Comparison of ENCODE assay signal across 9 mouse cellular contexts in the genomic region with DNA sequence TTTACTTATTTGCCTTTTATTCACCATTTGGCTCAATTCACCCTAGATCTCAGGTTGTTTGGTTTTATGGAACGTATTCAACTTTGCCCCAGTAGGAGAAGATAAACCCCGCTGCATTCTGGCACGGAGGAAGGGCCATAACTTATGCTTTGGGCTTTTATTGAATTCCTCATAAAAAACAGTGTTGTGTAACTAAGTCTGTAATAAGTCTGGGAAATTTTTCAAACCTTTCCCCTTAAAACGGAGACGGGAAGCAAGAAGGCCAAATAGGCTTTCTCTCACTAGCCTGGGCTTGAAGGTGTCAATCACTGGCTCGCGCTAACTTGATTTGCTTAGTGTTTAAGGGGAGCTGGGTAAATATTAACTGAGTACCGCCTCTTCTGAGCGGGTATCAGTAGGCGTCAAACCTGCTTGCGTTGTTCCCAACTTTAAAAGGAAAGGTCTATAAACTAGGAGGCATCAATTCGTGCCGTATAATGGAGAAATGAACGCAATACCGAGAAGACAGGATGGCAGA. TPM values are rescaled to one million over a fixed set of nuclear protein-coding genes. Genes with fewer than 3 reads are reported as not detected.
A peak's percentile ranks its signal among the peaks of the same experiment; 100 is the strongest.
DNase-seq lines count a peak whose midpoint lies in the region; ATAC-seq and TF ChIP-seq lines count a peak whose summit lies in the region.
"Had no signal": no experiment of that assay in that cellular context is flagged by ENCODE, and none has a peak within 500 bp of the region (broad histone marks: within the 10 kb centered on the region; RNA-seq: fewer than 3 reads in every experiment).

No protein-coding gene starts in this region.

- 46% methylated on average over 15 of the region's 15 CpGs for WGBS in heart, embryonic 16.5 days
- WGBS in forebrain, postnatal 0 days = 58% methylated on average over 15 of the region's 15 CpGs
- WGBS in limb, embryonic 15.5 days = 23% methylated on average over 15 of the region's 15 CpGs

- H3K4me2 ChIP-seq in heart, embryonic 16.5 days (ENCODE audit: low read depth, low read length) = peak overlapping the region; percentile 54
- H3K4me2 ChIP-seq in forebrain, postnatal 0 days (ENCODE audit: low read depth) = 0 out of 2 replicates have a peak overlapping the region, but pooled peaks have one; percentile 15
- peak overlapping the region; percentile 45 for H3K4me2 ChIP-seq in limb, embryonic 15.5 days

- DNase-seq in heart, adult 11 months = no peak
- DNase-seq in forebrain, postnatal 0 days = no peak
- DNase-seq in c-Kit-positive CD71-positive TER-119-positive erythroid progenitor cells, embryonic 14.5 days (ENCODE audit: low spot score) = no peak
- DNase-seq in left cerebral cortex, postnatal 10 days (ENCODE audit: extremely low spot score in 1 of 2, low spot score in 2 of 2) = no peak
- DNase-seq in adrenal gland, postnatal 14 days = no peak

- no peaks in the 10 kb centered on the region for H3K36me3 ChIP-seq in heart, embryonic 16.5 days (ENCODE audit: control insufficient read depth, insufficient read depth)
- no peaks in the 10 kb centered on the region for H3K36me3 ChIP-seq in forebrain, postnatal 0 days (ENCODE audit: insufficient read depth)
- H3K36me3 ChIP-seq in limb, embryonic 15.5 days = no peaks in the 10 kb centered on the region
- H3K36me3 ChIP-seq: heart, embryonic 10.5 days had no signal

- no peaks in the 10 kb centered on the region for H3K9me3 ChIP-seq in heart, embryonic 16.5 days (replicated peaks; ENCODE audit: control insufficient read depth, low read length)
- H3K9me3 ChIP-seq in forebrain, postnatal 0 days (ENCODE audit: low read length) = no peaks in the 10 kb centered on the region
- no peaks in the 10 kb centered on the region for H3K9me3 ChIP-seq in limb, embryonic 15.5 days
- H3K9me3 ChIP-seq: heart, embryonic 10.5 days had no signal

- no peak for TF ChIP-seq CTCF in forebrain, postnatal 0 days (IDR thresholded peaks at IDR 0.05; ENCODE audit: low read depth)

- intact Hi-C loops in left cerebral cortex, postnatal 10 days (cut with DNase I) = loop anchor here (5.0 kb wide), 2 partner anchors 419 to 1439 kb away; no protein-coding TSS in a partner anchor

- peak overlapping the region; percentile 22; the same call in 1 of the 2 replicates for H3K4me3 ChIP-seq in heart, embryonic 16.5 days (ENCODE audit: low read length)
- no peak overlapping the region for H3K4me3 ChIP-seq in forebrain, postnatal 0 days (ENCODE audit: low read depth, low read length)
- peak overlapping the region; percentile 26 for H3K4me3 ChIP-seq in limb, embryonic 15.5 days
- H3K4me3 ChIP-seq: heart, embryonic 10.5 days had no signal

- no peak overlapping the region for H3K9ac ChIP-seq in heart, embryonic 16.5 days (ENCODE audit: low read length)
- no peak overlapping the region for H3K9ac ChIP-seq in forebrain, postnatal 0 days
- no peak overlapping the region for H3K9ac ChIP-seq in limb, embryonic 15.5 days

- no peak overlapping the region for H3K27ac ChIP-seq in heart, embryonic 16.5 days (ENCODE audit: low read length)
- no peak overlapping the region for H3K27ac ChIP-seq in forebrain, postnatal 0 days (ENCODE audit: low read depth, low read length)
- H3K27ac ChIP-seq in limb, embryonic 15.5 days = peak overlapping the region; percentile 74
- H3K27ac ChIP-seq: heart, embryonic 10.5 days had no signal

- no peaks in the 10 kb centered on the region for H3K27me3 ChIP-seq in heart, embryonic 16.5 days (ENCODE audit: control insufficient read depth, insufficient read depth, low read length)
- no peaks in the 10 kb centered on the region for H3K27me3 ChIP-seq in forebrain, postnatal 0 days (ENCODE audit: insufficient read depth, low read length)
- no peaks in the 10 kb centered on the region for H3K27me3 ChIP-seq in limb, embryonic 15.5 days

- no peaks in the 10 kb centered on the region for H3K4me1 ChIP-seq in heart, embryonic 16.5 days (ENCODE audit: control insufficient read depth, insufficient read depth, low read length)
- H3K4me1 ChIP-seq in forebrain, postnatal 0 days (ENCODE audit: insufficient read depth) = no peaks in the 10 kb centered on the region
- H3K4me1 ChIP-seq in limb, embryonic 15.5 days = peaks cover 14% of the 10 kb centered on the region
- H3K4me1 ChIP-seq: heart, embryonic 10.5 days had no signal

- no peak for ATAC-seq in heart, embryonic 16.5 days (replicated peaks; ENCODE audit: extremely low read depth, insufficient read depth, low FRiP score)
- ATAC-seq in CD4-positive, CD25-positive, alpha-beta regulatory T cell, adult 4 months = peak; percentile 33
- no peak for ATAC-seq in forebrain, postnatal 0 days
- peak; percentile 62 for ATAC-seq in limb, embryonic 15.5 days (ENCODE audit: insufficient number of reproducible peaks, low FRiP score, low TSS enrichment, low read depth)

RNA-seq across cellular contexts. Expression of gene Cdk1, which starts 31.2 kb away (rescaled TPM):
- 336 and 381 TPM in 2 replicates for polyA plus RNA-seq in heart, embryonic 16.5 days (2015; fragmentation: Nextera tagmentation; extraction: Ambion mirVana)
- 10 to 100 TPM; 17.5 to 18.6 TPM for polyA plus RNA-seq in CD4-positive, CD25-positive, alpha-beta regulatory T cell, adult 4 months (2017; shearing (Covaris generic))
- 44.1 and 51.3 TPM in 2 replicates for total RNA-seq in forebrain, postnatal 0 days (2014; rRNA removed)
- 47.7 and 55.3 TPM in 2 replicates for polyA plus RNA-seq in forebrain, postnatal 0 days (2015; fragmentation: Nextera tagmentation; extraction: Ambion mirVana)
- polyA plus RNA-seq in limb, embryonic 15.5 days (2015; fragmentation: Nextera tagmentation; extraction: Ambion mirVana) = 348 and 358 TPM in 2 replicates
- 1 to 10 TPM; 5.1 to 7.5 TPM for total RNA-seq in left cerebral cortex, postnatal 10 days (2021)
- total RNA-seq in adrenal gland, postnatal 14 days (2021) = 38.0 and 51.0 TPM in 2 replicates

Comparison
In these comparisons a context has a peak if more than half of its experiments do, and no peak if none do; other contexts are left out.
1. ATAC-seq: peak in CD4-positive, CD25-positive, alpha-beta regulatory T cell, adult 4 months (single experiment) and limb, embryonic 15.5 days (single experiment); none in heart, embryonic 16.5 days (single experiment) and forebrain, postnatal 0 days (single experiment).
2. Peak in every context shown above with its lines, with median percentiles within 50 percentile points of each other: H3K4me2 ChIP-seq.